Mouse (Mus musculus) embryonic fibroblast, embryonic 13.5 days (primary cell): ENCODE measurements around the gene Dennd5a.

ENCODE experiments used
- CTCF ChIP-seq: IDR thresholded peaks from 2 replicates; pipeline ENCODE4 v1.5.1; 2011; ENCODE audit warnings: mild to moderate bottlenecking, control low read depth, low read length, moderate library complexity, borderline replicate concordance; ENCODE audit not compliant: insufficient read depth
- POLR2A ChIP-seq: IDR thresholded peaks from 2 replicates; pipeline ENCODE4 v1.6.1; 2011; ENCODE audit warnings: low read depth, mild to moderate bottlenecking, control low read depth, low read length, moderate library complexity

DNA sequence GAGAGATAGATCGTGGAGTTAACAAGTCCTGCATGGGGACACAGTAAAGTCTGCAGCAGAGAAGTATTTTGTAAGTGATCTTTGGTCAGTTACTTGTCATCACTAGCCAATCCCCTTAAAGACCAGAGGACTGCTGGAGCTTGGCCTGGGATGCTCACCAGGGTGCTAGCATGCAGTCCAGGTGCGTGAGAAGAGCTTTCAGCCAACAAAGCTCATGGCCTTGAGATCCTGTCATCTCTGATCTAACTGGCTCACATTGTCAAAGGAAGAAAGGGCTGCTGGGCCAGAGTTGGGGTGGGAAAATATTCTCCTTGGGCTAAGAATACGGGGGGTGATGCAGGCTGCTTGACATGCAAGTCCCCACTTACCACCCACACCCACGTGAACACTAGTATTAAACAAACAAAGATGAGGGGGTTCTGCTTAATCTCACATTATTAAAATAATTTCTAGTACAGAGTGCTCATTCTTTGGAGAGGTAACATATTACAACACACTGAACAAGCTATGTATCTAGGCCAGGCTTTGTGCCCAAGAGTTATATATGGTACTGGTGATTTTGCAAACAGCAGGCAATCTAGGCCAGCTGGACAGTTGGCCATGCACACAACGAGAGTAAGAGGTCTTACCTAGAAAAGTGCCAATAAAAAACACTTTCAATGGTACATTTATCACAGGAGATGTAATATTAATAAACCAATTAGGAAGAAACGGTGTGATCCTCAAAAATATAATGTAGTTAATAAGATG lies 15.9 kb upstream of the Dennd5a start:
- TF ChIP-seq CTCF (no peak), POLR2A (no peak)
